Mouse (Mus musculus) ES-E14 (cell line): Measurements from ENCODE around the gene Adgrg5.
A peak's percentile ranks its signal among the peaks of the same experiment; 100 is the strongest.

Experiments
- CHD2 ChIP-seq: IDR thresholded peaks from 2 replicates; pipeline ENCODE4 v1.6.1; 2014; ENCODE audit warnings: mild to moderate bottlenecking, low read depth, low read length, inconsistent platforms
- HCFC1 ChIP-seq: IDR thresholded peaks from 2 replicates; pipeline ENCODE4 v1.6.1; 2012; ENCODE audit warnings: low read length, inconsistent platforms, borderline replicate concordance; ENCODE audit not compliant: insufficient read depth

- TF ChIP-seq CHD2: peak; percentile 60; the same call in 1 of the 2 replicates
- TF ChIP-seq HCFC1: no peak
Measured at GRCm38 (mm10) chr8:94917352-94917751, 6.1 kb upstream of the Adgrg5 start.
